Mouse (Mus musculus): Measurements from ENCODE around the gene Rnase13. TPM values are rescaled to one million over a fixed set of nuclear protein-coding genes. Genes with fewer than 3 reads are reported as not detected.

Rnase13 gene
- total RNA-seq, 2 experiments from 2014 or later: 0.23 TPM; not detected in 1

DNA sequence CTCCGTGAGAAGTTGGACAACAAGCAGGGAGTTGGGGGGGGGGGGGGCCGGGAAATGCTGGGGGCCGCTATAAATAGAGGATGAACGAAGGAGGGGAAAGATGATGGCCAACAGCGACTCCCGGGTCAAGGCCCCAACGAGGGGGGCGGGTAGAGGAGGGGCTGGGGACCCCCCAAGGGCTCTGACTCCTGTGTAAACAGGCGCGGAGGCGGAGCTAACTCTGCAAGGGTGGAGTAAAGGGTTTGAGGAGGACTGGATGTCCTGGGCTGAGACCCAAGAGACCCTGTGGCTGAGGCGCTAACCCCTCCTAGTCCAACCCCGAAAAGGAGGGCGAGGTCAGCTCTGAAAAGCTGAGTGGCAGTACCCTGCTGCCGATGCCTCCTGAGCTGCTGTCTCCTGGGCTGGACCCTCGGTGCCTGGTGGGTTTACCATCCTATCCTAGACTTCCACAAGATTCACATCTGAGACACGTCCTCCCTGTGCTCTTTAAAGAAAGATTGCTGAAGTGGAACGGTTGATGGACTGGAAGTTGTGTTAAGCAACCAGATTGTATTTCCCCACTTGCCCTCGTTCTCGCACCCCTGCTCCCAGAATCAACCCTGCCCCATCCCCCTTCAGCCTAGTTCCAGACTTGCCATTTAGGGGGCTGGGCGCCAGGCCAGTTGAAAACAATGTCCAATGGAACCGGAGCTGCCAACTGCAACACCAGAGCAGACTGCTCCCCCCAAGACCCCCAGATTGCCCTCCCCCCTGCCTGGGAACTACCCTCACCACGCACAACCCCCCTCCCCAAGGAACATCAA lies 8.4 kb downstream of the Rnase13 start, which contains the start of gene Ndrg2:
TSS of gene Ndrg2 (minus strand) at position 199 of the 803 bp plus-strand sequence.
- peak; percentile 71 to 91 for DNase-seq (ENCODE audit: low spot score in 2 of 2)

DNA sequence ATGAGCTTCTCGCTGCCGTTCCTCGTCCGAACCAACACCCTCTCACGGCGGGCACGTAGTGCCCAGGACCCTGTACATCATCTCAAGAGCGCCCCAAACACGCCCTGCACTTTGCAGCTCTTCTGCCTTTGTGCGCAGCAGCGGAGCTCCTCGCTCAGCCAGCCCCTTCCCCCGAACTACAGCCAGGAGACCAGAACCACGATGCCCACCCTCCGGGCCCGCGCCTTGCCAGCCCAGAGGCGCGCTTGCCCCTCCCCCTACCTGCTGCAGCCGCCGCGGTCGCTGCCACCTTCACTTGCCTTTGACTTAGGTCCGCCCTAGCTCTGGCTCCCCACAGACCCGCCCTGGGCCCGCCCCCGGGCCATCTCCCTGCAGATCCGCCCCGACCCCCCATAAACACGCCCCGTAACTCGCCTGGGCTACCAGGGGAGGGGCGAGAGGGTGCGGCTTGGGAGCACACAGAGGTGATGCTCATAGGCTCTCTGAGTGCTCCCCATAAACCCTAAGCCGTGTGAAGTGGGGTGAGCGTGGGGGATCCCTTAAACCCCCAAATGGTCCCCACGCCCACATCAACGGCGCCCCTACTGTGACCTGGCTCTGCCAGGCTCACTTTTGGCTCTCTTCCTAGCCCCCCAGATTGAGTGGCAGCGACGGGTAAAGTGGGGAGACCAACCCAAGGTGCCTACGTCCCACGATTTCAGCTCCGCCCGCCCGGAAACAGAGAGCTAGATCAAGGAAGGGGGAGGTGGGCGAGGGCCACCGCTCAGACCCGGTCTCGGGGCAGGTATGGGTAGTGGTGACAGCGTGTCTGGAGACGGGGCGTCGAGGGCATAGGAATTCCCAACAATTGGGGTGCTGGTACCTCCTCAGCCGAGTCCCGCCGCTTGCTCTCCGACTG lies 9.3 kb downstream of the Rnase13 start:
- DNase-seq (ENCODE audit: low spot score in 2 of 2): peak; percentile 49 to 76

- no peak for DNase-seq (ENCODE audit: low spot score in 2 of 2)
Measured at GRCm38 (mm10) chr14:51912391-51913061, 10.0 kb downstream of the Rnase13 start.

GRCm38 (mm10) chr14:51911301-51911700 lies 11.3 kb downstream of the Rnase13 start:
- no peak for DNase-seq (ENCODE audit: low spot score in 2 of 2)

- no peak for DNase-seq (ENCODE audit: low spot score in 2 of 2)
Measured at GRCm38 (mm10) chr14:51906102-51906501, 16.5 kb downstream of the Rnase13 start.

- no peak for DNase-seq (ENCODE audit: low spot score in 2 of 2)
Measured at GRCm38 (mm10) chr14:51904706-51905105, 17.9 kb downstream of the Rnase13 start.

- no peak for DNase-seq (ENCODE audit: low spot score in 2 of 2)
Measured at GRCm38 (mm10) chr14:51903782-51904181, 18.8 kb downstream of the Rnase13 start.

- DNase-seq (ENCODE audit: low spot score in 2 of 2): peak; percentile 61 to 78
Measured at GRCm38 (mm10) chr14:51902806-51903710, 19.5 kb downstream of the Rnase13 start.

DNA sequence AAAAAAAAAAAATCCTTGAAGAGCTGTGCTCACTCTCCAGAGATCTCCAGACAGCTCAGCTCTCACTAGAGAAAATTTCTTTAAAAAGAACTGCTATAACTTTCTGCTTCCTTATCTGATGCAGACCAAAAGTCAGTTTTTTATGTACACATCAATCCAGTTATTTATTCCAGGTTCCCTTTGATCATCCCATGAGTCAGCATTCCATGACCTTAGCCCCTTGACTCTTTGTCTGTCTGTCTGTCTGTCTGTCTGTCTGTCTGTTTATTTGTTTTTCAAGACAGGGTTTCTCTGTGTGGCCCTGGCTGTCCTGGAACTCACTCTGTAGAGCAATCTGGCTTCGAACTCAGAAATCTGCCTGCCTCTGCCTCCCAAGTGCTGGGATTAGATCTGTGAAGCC lies 23.2 kb downstream of the Rnase13 start:
- DNase-seq (ENCODE audit: low spot score in 2 of 2): no peak

GRCm38 (mm10) chr14:51896539-51897170 lies 25.9 kb downstream of the Rnase13 start:
- no peak for DNase-seq (ENCODE audit: low spot score in 2 of 2)

- no peak for DNase-seq (ENCODE audit: low spot score in 2 of 2)
Measured at GRCm38 (mm10) chr14:51896019-51896418, 26.6 kb downstream of the Rnase13 start.

- no peak for DNase-seq (ENCODE audit: low spot score in 2 of 2)
Measured at GRCm38 (mm10) chr14:51895071-51895470, 27.5 kb downstream of the Rnase13 start.

DNA sequence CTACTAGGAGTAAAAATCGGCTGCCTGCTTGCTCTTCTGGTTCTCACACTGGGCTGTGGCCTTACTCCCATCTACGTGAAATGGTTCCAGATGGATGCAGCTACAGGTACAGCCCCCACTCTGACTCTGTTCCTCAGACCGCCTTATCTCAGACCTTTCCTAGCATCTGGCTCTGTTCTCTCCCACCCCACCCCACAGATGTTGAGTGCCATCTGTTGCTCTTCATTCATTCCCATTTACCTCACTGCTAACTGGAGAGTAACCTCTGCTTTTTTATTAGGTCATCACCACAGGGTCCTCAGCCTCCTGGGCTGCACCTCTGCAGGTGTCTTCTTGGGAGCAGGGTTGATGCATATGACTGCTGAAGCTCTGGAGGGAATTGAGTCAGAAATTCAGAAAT lies 28.8 kb downstream of the Rnase13 start:
- no peak for DNase-seq (ENCODE audit: low spot score in 2 of 2)

DNA sequence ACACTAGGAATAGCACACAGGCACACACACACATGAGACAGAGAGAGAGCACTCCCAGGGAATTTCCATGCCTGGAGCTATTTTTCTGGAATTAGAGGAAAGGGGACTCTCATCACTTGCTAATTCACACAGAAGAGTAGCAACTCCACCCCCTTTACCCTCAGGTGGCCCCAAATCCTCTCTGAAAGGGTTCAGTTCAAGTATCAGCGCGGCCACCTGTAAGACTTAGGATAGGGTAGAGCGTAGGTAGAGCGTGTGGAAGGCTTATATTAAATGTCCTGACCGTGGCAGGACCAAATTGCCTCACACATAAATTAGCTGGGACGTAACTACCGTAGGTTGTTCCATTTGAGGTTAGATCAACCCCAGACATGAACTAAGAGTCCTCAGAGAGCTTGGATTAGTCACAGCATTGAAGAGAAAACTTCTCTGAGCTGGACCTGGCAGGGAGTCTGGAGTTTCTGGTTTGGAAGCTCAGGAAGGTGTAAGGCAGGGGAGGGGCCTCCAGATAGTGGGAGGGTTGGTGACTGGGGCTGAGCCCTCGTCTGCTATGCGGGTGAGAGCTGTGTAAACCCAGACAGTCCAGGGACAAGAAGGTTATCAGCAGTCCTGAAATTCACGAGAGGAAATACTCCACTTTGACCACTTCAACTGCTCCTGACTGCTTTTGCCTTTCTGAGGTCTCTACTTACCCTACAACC lies 29.3 kb downstream of the Rnase13 start:
- no peak for DNase-seq (ENCODE audit: low spot score in 2 of 2)

DNA sequence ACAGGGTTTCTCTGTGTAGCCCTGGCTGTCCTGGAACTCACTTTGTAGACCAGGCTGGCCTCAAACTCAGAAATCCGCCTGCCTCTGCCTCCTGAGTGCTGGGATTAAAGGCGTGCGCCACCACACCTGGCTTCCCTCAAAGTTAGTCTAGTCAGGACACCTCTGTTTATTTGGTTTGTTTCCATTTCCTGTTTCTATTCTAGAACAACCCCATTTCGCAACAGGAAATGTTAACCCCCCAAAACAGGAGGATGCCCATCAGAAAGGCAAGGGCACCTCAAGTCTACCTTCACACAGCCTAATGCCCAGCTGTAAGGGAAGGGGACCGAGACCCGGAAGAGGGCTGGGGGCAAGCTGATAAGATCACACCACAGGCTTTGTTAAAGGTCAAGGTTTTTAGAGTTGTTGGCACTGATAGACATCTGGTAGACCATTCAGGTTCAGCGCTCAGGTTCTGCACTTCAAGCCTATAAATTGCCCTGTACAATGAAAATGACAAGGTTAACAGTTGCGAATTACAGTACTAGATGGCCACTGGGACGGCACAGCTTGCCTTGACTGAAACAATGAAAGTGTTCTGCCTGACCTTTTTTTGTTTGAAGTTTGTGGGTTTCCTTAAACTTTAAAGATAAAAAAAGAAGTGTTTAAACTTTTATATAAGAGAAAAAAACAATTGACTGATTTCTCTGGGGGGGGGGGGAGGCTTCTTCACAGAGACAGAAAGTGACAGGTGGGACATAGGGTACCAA lies 30.2 kb downstream of the Rnase13 start, which contains the start of gene Slc39a2:
TSS of gene Slc39a2 (plus strand) at position 699 of the 749 bp plus-strand sequence.
- DNase-seq (ENCODE audit: low spot score in 2 of 2): no peak

DNA sequence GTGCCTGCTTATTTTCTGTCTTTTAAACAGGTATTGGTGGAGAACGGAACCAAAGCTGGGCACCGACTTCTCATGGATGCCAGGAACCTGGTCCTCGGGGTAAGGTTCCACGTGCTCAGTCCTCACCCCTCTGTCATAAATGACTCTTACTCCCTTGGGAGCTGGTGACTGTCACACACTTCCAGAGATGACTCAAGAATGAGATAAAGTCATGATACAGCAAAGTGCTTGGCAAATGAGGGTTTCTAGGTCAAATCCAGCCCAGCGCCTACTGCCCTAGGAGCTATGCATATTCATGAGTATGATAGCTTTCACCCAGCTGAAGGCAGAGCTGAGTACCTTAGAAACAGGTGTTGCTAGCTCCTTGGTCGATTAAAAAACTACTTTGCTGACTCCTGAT lies 32.7 kb downstream of the Rnase13 start:
- DNase-seq (ENCODE audit: low spot score in 2 of 2): no peak

DNA sequence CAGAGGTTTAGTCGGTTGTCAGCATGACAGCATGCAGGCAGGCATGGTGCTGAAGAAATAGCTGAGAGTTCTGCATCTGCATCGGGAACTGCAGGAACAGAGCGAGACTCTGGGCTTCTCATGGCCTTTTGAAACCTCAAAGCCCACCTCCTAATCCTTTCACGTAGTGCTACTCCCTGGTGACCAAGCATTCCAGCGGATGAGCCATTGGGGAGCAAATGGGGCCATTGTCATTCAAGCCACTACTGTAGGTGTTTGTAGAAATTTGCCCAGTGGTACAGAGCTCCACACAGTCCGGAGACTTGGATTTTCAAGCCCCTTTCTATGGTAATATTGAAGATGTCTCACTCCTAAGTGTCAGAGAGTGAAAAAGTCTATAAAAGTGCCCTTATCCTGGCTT lies 36.5 kb downstream of the Rnase13 start:
- no peak for DNase-seq (ENCODE audit: low spot score in 2 of 2)

DNA sequence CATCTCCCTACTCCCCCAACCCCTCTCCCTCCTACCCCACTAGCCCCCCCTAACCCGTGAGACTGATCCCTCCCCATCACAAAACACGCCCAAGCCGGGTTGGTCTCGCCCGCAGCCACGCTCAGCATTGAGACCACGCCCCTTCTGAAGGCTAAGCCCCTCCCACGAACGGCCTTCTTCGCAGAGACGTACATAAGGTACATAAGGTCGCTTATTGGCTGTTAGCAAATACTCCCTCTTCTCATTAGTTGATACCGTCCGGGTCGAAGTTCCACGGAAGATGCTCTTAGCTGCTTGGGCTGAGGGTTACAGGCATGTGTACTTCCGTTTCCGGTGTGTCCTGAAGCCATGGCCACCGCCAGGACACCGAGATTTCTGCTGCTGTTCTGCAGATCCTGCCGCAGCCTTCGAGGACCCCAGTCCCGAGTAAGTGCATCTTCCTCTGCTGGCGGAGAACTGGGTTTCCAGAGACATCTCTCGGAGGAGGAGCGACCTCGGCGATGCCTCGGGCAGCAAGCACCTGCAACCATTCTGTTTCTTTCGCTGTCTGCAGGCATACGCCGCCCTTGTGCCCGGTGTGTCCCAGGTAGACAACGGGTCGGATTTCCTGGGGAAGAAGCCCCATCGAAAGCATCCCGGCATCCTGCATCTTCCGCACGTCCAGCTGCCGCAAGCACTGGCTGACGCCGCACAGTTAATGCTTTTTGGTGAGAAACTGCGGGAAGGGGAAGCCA lies 37.8 kb downstream of the Rnase13 start, which contains the start of gene Mettl17:
TSS of gene Mettl17 (plus strand) at position 245 of the 734 bp plus-strand sequence.
- DNase-seq (ENCODE audit: low spot score in 2 of 2): peak; percentile 82 to 96

All from layer of hippocampus, postnatal 14 days (tissue).